Mouse (Mus musculus) lung, postnatal 14 days (tissue): ENCODE results near the gene H2afy.
"Not testable (repeated sequence)": the region's sequence is repeated elsewhere in the genome, so short reads cannot be mapped to it uniquely, and the experiment has no call there.

Experiments used
- DNase-seq: peaks from one replicate; pipeline ENCODE4 v3.0.0; 2021

H2afy gene

GRCm38 (mm10) chr13:56069643-56070042, 66.5 kb downstream of the H2afy start:
- no peak for DNase-seq

GRCm38 (mm10) chr13:56068517-56068916, 67.6 kb downstream of the H2afy start:
- no peak for DNase-seq

- no peak for DNase-seq
Measured at GRCm38 (mm10) chr13:56066904-56067303, 69.3 kb downstream of the H2afy start.

GRCm38 (mm10) chr13:56066152-56066551, 70.0 kb downstream of the H2afy start:
- DNase-seq = no peak

- no peak for DNase-seq
Measured at GRCm38 (mm10) chr13:56057761-56058160, 78.4 kb downstream of the H2afy start.

DNA sequence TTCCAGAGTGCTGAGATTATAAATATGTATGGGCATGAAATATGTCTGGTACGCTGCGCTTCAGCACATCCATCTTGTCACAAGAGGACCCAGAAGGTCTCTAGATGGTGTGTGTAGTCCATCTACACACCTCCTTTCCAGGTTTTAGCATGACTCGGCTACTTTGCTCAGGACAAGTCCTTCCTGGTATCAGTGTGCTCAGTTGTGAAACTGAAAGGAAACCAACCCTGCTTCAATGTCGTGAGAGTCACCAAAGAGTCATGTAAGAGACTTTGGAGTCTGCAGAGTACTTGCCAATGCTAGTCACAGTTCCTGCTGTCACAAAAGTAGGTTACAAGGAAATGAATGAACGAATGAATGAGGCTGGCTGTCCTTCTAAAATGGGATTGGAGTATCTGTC, 80.4 kb downstream of the H2afy start:
- DNase-seq = no peak

GRCm38 (mm10) chr13:56054089-56054488, 82.1 kb downstream of the H2afy start:
- no peak for DNase-seq

- no peak for DNase-seq
Measured at GRCm38 (mm10) chr13:56052781-56053180, 83.4 kb downstream of the H2afy start.

DNA sequence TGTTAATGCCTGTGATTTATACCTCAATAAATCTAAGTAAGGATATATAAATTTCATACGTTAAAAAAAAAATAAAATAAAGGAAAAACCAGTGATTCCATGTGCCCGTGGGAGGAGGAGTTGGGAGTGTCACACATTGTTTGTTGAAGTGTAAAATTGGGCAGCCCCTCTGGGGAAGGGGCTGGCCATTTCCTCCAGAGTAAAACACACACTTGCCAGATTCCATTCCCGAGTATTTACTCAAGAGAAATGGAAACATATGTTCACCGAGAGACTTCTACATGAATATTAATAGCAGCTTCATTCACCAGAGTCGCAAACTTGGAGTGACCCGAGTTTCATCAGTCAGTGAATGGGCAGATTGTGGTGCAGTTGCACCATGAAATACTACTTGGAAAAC, 85.9 kb downstream of the H2afy start:
- no peak for DNase-seq

DNA sequence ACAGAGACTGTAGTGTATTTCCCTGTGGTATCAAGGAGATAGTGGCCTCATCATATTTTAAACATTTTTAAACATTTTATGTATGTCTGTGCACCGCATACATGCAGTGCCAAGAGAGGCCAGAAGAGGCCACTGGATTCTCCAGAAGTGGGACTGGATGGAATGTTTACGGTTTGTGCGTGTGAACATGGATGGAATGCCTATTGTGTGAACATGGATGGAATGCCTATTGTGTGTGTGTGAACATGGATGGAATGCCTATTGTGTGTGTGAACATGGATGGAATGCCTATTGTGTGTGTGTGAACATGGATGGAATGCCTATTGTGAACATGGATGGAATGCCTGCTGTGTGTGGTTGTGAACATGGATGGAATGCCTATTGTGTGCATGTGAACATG, 93.9 kb downstream of the H2afy start:
- no peak for DNase-seq

DNA sequence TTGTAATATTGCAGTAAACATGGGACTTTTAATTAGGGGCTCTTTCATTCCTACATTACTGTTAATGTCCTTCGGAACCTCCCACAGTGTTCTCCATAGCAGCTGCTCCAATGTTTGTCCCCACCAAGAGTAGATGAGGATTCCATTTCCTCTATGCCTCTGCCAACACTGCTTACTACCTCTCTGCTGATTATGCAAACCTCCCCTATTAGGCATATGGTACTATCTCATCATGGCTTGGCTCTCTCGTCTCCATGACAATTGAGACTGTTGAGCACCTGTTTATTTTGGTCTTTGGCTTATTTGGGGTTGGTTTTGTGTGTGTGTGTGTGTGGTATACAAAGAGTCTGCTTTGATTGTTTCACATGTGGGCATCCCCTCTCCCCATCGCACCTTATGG, 95.5 kb downstream of the H2afy start:
- DNase-seq = no peak

- DNase-seq = no peak
Measured at GRCm38 (mm10) chr13:56039610-56040371, 96.4 kb downstream of the H2afy start.

DNA sequence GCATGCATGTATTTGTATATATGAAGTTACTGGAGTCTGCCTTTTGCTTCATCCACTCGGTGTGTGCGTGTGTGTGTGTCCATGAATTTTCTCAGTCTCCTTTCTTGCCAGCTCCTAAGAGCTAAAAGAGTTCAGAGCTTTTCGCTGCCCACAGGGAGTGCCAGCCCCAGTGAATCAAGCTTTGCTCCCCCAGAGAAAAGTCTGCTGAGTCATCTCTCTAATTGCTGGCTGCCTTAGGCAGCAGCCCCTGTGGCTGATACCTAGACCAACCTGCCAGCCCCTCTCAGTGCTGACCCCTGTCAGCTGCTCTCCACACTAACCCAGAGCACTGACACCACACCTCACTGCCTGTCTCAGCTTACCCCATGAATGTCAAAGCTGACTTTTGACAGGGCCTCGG, 107.2 kb downstream of the H2afy start:
- no peak for DNase-seq

DNA sequence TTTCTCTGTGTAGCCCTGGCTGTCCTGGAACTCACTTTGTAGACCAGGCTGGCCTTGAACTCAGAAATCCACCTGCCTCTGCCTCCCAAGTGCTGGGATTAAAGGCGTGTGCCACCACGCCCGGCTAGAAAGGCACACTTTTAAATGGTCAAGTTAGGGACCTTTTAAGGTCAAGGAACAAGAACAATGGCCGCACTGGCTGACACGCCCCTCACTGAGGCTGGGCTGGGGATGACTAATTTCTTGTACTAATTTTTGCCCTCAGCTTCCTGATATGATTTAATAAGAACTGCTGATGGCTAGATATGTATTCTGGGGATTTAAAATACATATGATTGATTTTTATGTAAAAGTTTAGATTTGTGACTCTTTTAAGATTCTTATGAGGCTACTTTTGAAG, 108.2 kb downstream of the H2afy start:
- DNase-seq = not testable (repeated sequence)

GRCm38 (mm10) chr13:56026623-56027022, 109.5 kb downstream of the H2afy start:
- no peak for DNase-seq

DNA sequence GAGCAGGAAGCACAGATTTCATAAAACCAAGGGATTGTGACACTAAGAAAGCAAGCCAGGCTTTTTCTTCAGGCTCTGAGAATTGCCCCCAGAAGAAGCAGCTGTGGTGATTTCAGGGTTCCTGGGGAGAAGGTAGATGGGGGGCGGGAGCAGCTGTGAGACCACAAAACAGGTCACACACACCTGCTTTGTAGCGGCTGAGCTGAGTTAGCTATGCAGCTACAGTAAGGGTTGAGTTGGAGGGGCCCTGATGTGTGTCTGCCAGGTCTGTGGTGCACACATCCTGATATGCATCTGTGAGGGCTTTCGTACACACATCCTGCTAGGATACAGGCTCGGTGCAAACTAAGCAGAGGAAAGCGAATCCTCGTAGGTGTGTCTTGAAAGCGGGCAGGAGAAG, 110.1 kb downstream of the H2afy start:
- no peak for DNase-seq

DNA sequence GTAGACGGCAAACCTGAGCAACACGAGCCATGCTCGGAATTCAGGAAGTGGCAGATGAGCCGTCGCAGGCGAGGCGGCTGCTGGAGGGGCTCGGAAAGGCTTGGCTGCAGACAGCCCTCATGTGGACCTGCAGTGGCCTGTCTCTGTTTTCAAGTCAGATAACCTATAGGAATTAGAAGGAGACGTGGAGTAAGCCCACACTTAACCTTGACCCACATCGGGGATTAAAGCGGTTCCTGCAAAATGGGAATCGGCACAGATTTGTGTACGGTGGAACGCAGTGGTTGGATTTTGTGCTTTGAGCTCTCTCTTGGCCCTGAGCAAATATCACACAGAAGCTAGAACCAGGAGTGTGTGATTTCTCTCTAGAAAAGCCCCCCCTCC, 111.1 kb downstream of the H2afy start:
- no peak for DNase-seq

GRCm38 (mm10) chr13:56024410-56025026, 111.6 kb downstream of the H2afy start:
- no peak for DNase-seq
